Mouse (Mus musculus) megakaryocyte, adult 5-6 weeks (primary cell): ENCODE data around the gene Olfr287. TPM values are rescaled to one million over a fixed set of nuclear protein-coding genes. Genes with fewer than 3 reads are reported as not detected.

Experiments
- ATAC-seq: 2 replicates; pipeline ENCODE4 v1.8.0; 2016; ENCODE audit warnings: mild to moderate bottlenecking, inconsistent platforms; ENCODE audit not compliant: poor library complexity, severe bottlenecking
- total RNA-seq, 2 experiments: library from RNA; stranded (forward) in 1 of 2; stranded (reverse) in 1 of 2; fragments of 153-499, 151-499 nt in 1 of 2; fragments of 221-1000, 200-1000 nt in 1 of 2; gene quantifications; 2 replicates each; pipeline versions ENCODE4 v1.2.3 to v1.2.4; 2015 to 2017

The Olfr287 gene
- total RNA-seq, 2 experiments from 2014 or later, result not detected

DNA sequence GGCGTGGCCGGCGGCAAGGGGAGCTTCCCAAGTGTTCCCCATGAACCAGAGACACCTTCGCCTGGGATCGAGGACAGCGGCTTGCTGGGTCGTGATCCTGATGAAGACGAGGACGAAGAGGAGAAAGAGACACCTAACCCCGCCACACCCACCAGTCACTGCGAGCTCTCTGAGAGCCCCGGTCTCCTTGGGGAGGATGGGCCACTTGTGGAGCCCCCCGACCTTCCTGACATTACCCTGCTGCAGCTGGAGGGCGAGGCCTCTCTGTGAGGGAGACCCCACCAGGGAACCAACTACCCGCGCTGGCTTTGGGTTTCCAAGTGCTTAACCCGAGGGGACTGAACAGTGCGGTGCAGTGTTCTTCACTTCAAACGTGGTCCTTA is 52.2 kb downstream of the Olfr287 start:
- ATAC-seq, result no peak

DNA sequence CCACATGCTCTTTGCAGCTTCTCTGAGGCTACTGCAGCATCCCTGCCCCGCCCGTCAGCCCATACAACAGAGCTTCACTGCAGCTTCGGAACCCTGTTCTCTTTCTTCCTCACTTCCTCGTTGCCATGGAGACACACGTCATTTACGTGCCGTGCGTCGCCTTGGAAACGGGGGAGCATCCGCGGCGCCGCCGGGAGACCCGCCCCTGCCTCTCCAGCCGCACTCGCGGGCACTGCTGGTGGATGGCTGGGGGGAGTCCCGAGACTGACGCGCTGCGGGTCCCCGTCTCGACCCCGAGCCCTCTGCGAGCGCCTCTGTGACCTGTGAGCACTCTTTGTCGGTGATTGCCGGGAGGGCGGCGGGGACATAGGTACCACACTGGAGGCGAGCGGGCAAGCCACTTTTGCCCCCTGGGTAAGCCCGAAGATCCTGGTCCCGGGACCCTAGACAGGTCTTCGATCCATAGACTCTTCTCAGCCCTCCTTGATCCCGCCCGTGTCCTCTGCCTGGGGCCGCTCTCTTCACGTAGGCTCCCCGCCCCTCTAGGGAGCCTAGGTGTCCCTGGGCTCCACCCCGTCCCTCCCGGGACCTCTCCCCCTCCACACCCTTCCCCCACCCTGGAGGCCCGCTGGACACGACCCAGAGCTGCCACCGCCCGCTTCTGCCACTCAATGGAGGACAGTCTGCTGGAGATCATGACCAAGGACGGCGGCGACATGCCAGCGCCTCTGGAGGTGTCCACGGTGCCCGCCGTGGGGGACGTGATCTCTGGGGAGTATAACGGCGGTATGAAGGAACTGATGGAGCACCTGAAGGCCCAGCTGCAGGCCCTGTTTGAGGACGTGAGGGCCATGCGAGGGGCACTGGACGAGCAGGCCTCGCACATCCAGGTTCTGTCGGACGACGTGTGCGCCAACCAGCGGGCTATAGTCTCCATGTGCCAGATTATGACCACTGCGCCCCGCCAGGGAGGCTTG is 52.9 kb downstream of the Olfr287 start:
- ATAC-seq, result peak; percentile 76

DNA sequence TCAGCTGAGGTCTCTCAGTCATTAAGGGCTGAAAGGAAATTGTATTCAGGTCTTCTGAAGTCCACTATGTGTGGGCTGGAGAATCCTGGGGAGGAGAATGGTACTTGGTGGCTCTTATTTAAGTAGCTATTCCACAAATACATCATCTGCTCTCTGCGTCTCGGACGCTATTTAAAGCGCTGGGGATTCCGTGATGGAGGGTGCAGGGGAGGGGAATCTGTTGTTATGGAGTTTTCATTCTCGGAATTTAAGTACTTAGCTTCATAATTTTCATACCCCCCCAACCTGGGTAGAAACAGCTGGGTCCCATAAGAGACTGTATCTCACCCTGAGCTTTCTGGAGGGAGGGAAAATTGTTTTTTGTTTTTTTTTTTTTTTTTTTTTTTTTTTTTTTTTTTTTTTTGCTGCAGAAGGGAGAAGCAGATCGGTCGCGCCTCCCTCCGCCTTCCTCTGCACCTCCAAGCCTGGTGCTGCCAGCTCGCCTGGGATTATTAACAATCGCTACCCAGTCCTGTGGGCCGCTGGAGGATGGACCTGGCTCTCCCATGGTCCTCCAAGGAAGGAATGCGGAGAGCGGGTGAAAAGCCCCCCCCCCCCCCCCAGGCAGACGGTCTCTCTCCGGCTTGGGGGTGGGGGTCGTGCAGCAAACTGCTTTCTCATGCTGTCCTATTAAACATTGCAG is 53.8 kb downstream of the Olfr287 start, which contains the start of gene Ccdc184:
Gene Ccdc184 (plus strand): TSS at position 196 of the 682 bp plus-strand sequence.
- no peak for ATAC-seq

DNA sequence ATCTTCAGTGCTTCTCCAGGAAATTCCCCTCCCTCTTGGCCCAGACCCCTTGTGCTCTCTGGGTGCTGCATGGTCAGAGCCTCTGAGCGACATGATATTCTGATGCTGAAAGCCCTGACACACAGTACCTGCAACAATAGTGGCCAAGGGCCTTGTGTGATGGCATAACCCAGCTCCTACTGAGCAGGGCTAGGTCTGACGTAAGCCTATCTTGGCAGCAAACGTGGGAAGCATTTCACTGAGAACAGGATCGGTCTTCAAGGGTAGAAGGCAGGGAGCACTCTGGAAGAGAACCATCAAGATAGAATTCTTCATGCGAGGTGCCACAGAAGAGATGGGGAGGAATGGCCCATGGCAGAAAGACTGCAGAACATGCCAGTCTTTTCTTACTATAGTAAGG is 55.3 kb downstream of the Olfr287 start, which contains the start of gene Asb8:
Gene Asb8 (minus strand): TSS at position 101 of the 400 bp plus-strand sequence.
- ATAC-seq, result no peak

DNA sequence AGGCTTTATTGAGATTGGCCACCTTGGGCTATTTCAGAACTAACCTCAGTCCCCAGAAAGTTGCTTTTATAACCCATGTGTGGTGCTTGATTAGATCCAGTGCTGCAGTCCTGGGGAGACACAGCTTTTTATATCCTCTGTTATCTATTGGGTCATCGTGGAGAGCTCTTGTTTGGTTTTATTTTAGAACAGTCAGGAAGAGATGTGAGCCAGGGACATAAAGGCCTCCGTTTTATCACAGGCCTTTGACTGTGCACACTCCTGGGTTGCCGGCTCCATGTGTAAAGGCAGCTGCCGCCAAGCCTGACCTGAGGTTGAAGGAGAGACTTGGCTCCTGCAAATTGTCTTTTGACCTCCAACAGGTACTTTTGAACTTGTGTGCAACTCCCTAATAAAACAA is 58.3 kb downstream of the Olfr287 start:
- no peak for ATAC-seq

DNA sequence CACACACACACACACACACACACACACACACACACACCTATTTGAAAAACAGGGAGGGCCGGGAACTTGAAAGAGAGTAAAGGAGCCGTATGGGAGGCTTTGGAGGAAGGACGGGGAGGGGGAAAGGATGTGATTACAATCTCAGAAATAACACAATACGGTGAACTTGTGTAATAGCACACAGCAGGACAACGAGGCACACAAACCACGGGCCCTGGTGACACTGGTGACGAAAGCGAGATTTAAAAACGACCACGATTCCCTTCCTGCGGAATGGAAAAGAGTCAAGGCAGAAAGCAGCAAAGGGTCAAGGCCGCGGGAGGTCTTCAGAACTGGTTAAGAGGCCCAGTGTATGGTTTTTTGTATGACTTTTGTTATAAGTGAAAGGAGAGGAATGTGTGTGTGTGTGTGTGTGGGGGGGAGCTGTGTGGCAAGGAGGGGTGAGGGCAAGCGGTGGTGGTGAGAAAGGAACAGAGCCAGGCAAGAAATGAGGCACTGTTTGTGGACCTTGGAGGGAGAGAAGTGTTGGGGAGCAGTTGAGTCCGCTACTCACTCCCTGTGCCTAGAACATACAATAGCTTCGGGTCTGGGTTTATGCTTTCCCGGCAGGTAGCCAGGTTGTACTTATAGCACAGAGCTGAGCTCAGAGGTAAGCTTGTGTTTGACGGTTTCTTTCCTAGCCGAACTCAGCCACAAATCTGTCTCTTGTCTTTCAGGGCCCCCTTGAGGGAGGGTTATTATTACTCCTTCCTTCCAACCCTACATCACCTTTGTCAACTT is 59.6 kb downstream of the Olfr287 start:
- ATAC-seq, result peak; percentile 43

DNA sequence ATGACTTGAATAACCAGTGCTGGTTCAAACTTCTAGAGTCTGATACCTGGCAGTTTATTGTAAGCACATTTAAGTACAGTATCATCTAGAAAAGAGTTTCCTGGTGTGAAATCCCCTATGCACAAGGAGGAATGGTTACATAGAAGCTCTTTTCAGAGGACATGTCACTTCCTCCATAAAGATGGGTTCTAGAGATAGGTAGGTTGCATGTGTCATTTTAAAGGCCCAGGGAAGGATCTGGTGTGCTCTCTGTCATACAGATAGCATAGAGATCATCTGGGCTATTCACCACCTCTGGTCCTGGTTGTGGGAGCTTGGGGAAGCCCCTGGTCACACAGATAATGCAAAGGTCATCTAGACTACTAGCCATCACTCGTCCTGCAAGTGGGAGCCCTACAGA is 63.6 kb downstream of the Olfr287 start:
- ATAC-seq, result no peak

Other genes with a start within 250 kb of the Olfr287 start
- not detected in 2 replicates for gene Col2a1, start 216.4 kb downstream of the Olfr287 start, total RNA-seq (2015)
- not detected in 2 replicates for gene Col2a1, start 216.4 kb downstream of the Olfr287 start, total RNA-seq (2017)
- 2.4 and 3.1 TPM in 2 replicates for gene Pfkm, start 128.5 kb downstream of the Olfr287 start, total RNA-seq (2015)
- 4.7 and 6.2 TPM in 2 replicates for gene Pfkm, start 128.5 kb downstream of the Olfr287 start, total RNA-seq (2017)
- gene Senp1, start 127.3 kb downstream of the Olfr287 start, total RNA-seq (2015), result 43.4 and 44.7 TPM in 2 replicates
- 39.9 and 52.2 TPM in 2 replicates for gene Senp1, start 127.3 kb downstream of the Olfr287 start, total RNA-seq (2017)
- 29.8 and 34.5 TPM in 2 replicates for gene Asb8, start 55.4 kb downstream of the Olfr287 start, total RNA-seq (2015)
- 30.0 and 31.4 TPM in 2 replicates for gene Asb8, start 55.4 kb downstream of the Olfr287 start, total RNA-seq (2017)
- gene Ccdc184, start 53.9 kb downstream of the Olfr287 start, total RNA-seq (2015), result not detected in 2 replicates
- gene Ccdc184, start 53.9 kb downstream of the Olfr287 start, total RNA-seq (2017), result not detected in 2 replicates
- not detected in 2 replicates for gene Olfr288, start 25.5 kb downstream of the Olfr287 start, total RNA-seq (2015)
- not detected in 2 replicates for gene Olfr288, start 25.5 kb downstream of the Olfr287 start, total RNA-seq (2017)
- gene Gm44579, start 79 bp downstream of the Olfr287 start, total RNA-seq (2015), result not detected in 2 replicates
- not detected in 2 replicates for gene Gm44579, start 79 bp downstream of the Olfr287 start, total RNA-seq (2017)
- gene Olfr286, start 13.4 kb upstream of the Olfr287 start, total RNA-seq (2015), result not detected in 2 replicates
- gene Olfr286, start 13.4 kb upstream of the Olfr287 start, total RNA-seq (2017), result not detected in 2 replicates
- not detected in 2 replicates for gene H1fnt, start 36.2 kb upstream of the Olfr287 start, total RNA-seq (2015)
- not detected in 2 replicates for gene H1fnt, start 36.2 kb upstream of the Olfr287 start, total RNA-seq (2017)
- 0.09 TPM in 1 of 2 replicates, not detected in the other for gene Zfp641, start 75.1 kb upstream of the Olfr287 start, total RNA-seq (2015)
- gene Zfp641, start 75.1 kb upstream of the Olfr287 start, total RNA-seq (2017), result not detected in 2 replicates
- gene Olfr285, start 96.3 kb upstream of the Olfr287 start, total RNA-seq (2015), result not detected in 2 replicates
- gene Olfr285, start 96.3 kb upstream of the Olfr287 start, total RNA-seq (2017), result not detected in 2 replicates
- gene Olfr284, start 119.9 kb upstream of the Olfr287 start, total RNA-seq (2015), result not detected in 2 replicates
- not detected in 2 replicates for gene Olfr284, start 119.9 kb upstream of the Olfr287 start, total RNA-seq (2017)
- not detected in 2 replicates for gene Olfr283, start 159.9 kb upstream of the Olfr287 start, total RNA-seq (2015)
- not detected in 2 replicates for gene Olfr283, start 159.9 kb upstream of the Olfr287 start, total RNA-seq (2017)
- gene Olfr282, start 210.2 kb upstream of the Olfr287 start, total RNA-seq (2015), result not detected in 2 replicates
- gene Olfr282, start 210.2 kb upstream of the Olfr287 start, total RNA-seq (2017), result not detected in 2 replicates
- not detected in 2 replicates for gene Olfr281, start 231.5 kb upstream of the Olfr287 start, total RNA-seq (2015)
- gene Olfr281, start 231.5 kb upstream of the Olfr287 start, total RNA-seq (2017), result not detected in 2 replicates
- not detected in 2 replicates for gene OR5BS1P, start 248.8 kb upstream of the Olfr287 start, total RNA-seq (2015)
- gene OR5BS1P, start 248.8 kb upstream of the Olfr287 start, total RNA-seq (2017), result not detected in 2 replicates